Mouse (Mus musculus) CH12.LX (cell line): ENCODE results near the gene Ifitm5. TPM values are rescaled to one million over a fixed set of nuclear protein-coding genes. Genes with fewer than 3 reads are reported as not detected.

Experiments
- DNase-seq: peaks from one replicate; pipeline ENCODE4 v3.0.0-alpha.2; 2013; ENCODE audit errors: extremely low read depth
- H3K27ac ChIP-seq: 2 replicates; pipeline ENCODE4 v1.5.1; 2012; ENCODE audit warnings: low read depth, mild to moderate bottlenecking, control low read depth, moderate library complexity; ENCODE audit not compliant: insufficient read depth
- H3K27me3 ChIP-seq: replicated peaks from 2 replicates; pipeline ENCODE3; 2012; ENCODE audit warnings: inconsistent platforms
- H3K36me3 ChIP-seq, 2 experiments: replicated peaks in 1 of 2; 2 replicates each; pipeline versions ENCODE3 to v1.6.1; 2012; ENCODE audit warnings: inconsistent platforms in 1 of 2, low read length in 1 of 2, mild to moderate bottlenecking in 1 of 2, mixed read lengths in 1 of 2, moderate library complexity in 1 of 2; ENCODE audit not compliant: control insufficient read depth in 1 of 2, insufficient read depth in 1 of 2
- H3K4me1 ChIP-seq, 2 experiments: 2 replicates each; pipeline ENCODE4 v1.6.1; 2012; ENCODE audit warnings: inconsistent platforms in 1 of 2, moderate library complexity in 1 of 2; ENCODE audit not compliant: insufficient read depth in 2 of 2, control insufficient read depth in 1 of 2
- H3K4me2 ChIP-seq: 2 replicates; pipeline ENCODE4 v1.6.1; 2012; ENCODE audit warnings: low read depth, mild to moderate bottlenecking, control low read depth; ENCODE audit not compliant: poor library complexity, insufficient read depth, severe bottlenecking
- H3K4me3 ChIP-seq, 3 experiments: fragments of 150-350 bp in 1 of 3; sonication (generic) in 1 of 3; replicated peaks in 1 of 3; 2 replicates each; pipeline versions ENCODE3 to v1.5.1; 2011 to 2012; ENCODE audit warnings: low read depth in 2 of 3, low read length in 2 of 3, mild to moderate bottlenecking in 2 of 3, moderate library complexity in 2 of 3, control low read depth in 1 of 3, improper control_type of control experiment in 1 of 3, inconsistent platforms in 1 of 3, mixed read lengths in 1 of 3; ENCODE audit not compliant: poor library complexity in 1 of 3
- H3K79me2 ChIP-seq: replicated peaks from 2 replicates; pipeline ENCODE4 v1.6.1; 2012; ENCODE audit warnings: mild to moderate bottlenecking, moderate library complexity; ENCODE audit not compliant: control insufficient read depth, poor library complexity, insufficient read depth, severe bottlenecking; ENCODE audit errors: extremely low read depth
- H3K9ac ChIP-seq: 2 replicates; pipeline ENCODE4 v1.6.1; 2012; ENCODE audit warnings: low read depth, mild to moderate bottlenecking, control low read depth, moderate library complexity; ENCODE audit not compliant: insufficient read depth
- H3K9me3 ChIP-seq: replicated peaks from 2 replicates; pipeline ENCODE3; 2012; ENCODE audit warnings: low read length, inconsistent platforms, mixed read lengths
- BHLHE40 ChIP-seq: IDR thresholded peaks from 2 replicates; pipeline ENCODE4 v1.6.1; 2011; ENCODE audit warnings: mild to moderate bottlenecking, low read depth, low read length, improper control_type of control experiment
- CHD1 ChIP-seq: IDR thresholded peaks from 2 replicates; pipeline ENCODE4 v1.6.1; 2012; ENCODE audit warnings: low read depth, low read length, improper control_type of control experiment, inconsistent platforms
- CHD2 ChIP-seq: IDR thresholded peaks from 2 replicates; pipeline ENCODE4 v1.6.1; 2011; ENCODE audit warnings: low read length, improper control_type of control experiment
- ELF1 ChIP-seq: IDR thresholded peaks from 2 replicates; pipeline ENCODE4 v1.6.1; 2014; ENCODE audit warnings: low read depth, mild to moderate bottlenecking, inconsistent platforms, low read length, improper control_type of control experiment
- EP300 ChIP-seq: IDR thresholded peaks from 2 replicates; pipeline ENCODE4 v1.6.1; 2011; ENCODE audit warnings: low read length, improper control_type of control experiment
- ETS1 ChIP-seq: conservative IDR thresholded peaks from 2 replicates; pipeline ENCODE4 v1.6.1; 2012; ENCODE audit warnings: low read depth, mild to moderate bottlenecking, inconsistent platforms, low read length, improper control_type of control experiment, moderate library complexity
- JUN ChIP-seq: IDR thresholded peaks from 2 replicates; pipeline ENCODE4 v1.6.1; 2011; ENCODE audit warnings: low read depth, mild to moderate bottlenecking, low read length, improper control_type of control experiment, moderate library complexity; ENCODE audit not compliant: insufficient read depth
- KAT2A ChIP-seq: IDR thresholded peaks from 2 replicates; pipeline ENCODE4 v1.6.1; 2012; ENCODE audit warnings: low read length, improper control_type of control experiment, inconsistent platforms; ENCODE audit not compliant: insufficient replicate concordance
- PAX5 ChIP-seq: IDR thresholded peaks from 2 replicates; pipeline ENCODE4 v1.6.1; 2012; ENCODE audit warnings: low read length, inconsistent platforms, mixed read lengths
- POLR2A ChIP-seq: IDR thresholded peaks from 2 replicates; pipeline ENCODE4 v1.6.1; 2011; ENCODE audit warnings: low read depth, mild to moderate bottlenecking, improper control_type of control experiment, low read length
- RCOR1 ChIP-seq: conservative IDR thresholded peaks from 2 replicates; pipeline ENCODE4 v1.6.1; 2012; ENCODE audit warnings: low read depth, mild to moderate bottlenecking, inconsistent platforms, low read length, improper control_type of control experiment
- UBTF ChIP-seq: IDR thresholded peaks from 2 replicates; pipeline ENCODE4 v1.6.1; 2012; ENCODE audit warnings: low read depth, mild to moderate bottlenecking, inconsistent platforms, low read length, improper control_type of control experiment, moderate library complexity
- ZC3H11A ChIP-seq: IDR thresholded peaks from 2 replicates; pipeline ENCODE4 v1.6.1; 2012; ENCODE audit warnings: low read depth, mild to moderate bottlenecking, inconsistent platforms, low read length, improper control_type of control experiment
- ZKSCAN1 ChIP-seq: IDR thresholded peaks from 2 replicates; pipeline ENCODE4 v1.6.1; 2012; ENCODE audit warnings: low read depth, inconsistent platforms, low read length, improper control_type of control experiment, borderline replicate concordance
- ZMIZ1 ChIP-seq: IDR thresholded peaks from 2 replicates; pipeline ENCODE4 v1.6.1; 2012; ENCODE audit warnings: low read depth, mild to moderate bottlenecking, inconsistent platforms, low read length, improper control_type of control experiment
- ZNF384 ChIP-seq: IDR thresholded peaks from 2 replicates; pipeline ENCODE4 v1.6.1; 2012; ENCODE audit warnings: low read depth, low read length, improper control_type of control experiment, inconsistent platforms
- dilution Hi-C: fragments of 300-500 bp; cut with MboI; formaldehyde crosslinking; loops from 2 replicates; pipeline ENCODE4 v1.14.3; 2020; ENCODE audit warnings: low sequenced_read_pairs; ENCODE audit not compliant: extremely low pct_unique_long_range_greater_than_20kb, extremely low pct_ligation_motif_present
- in situ Hi-C: fragments of 300-500 bp; cut with MboI; formaldehyde crosslinking; loops from 3 replicates; pipeline ENCODE4 v1.14.3; 2019; ENCODE audit warnings: low sequenced_read_pairs, low pct_ligation_motif_present, low pct_unique_long_range_greater_than_20kb, mixed read lengths
- polyA plus RNA-seq: library from polyadenylated mRNA; unstranded; fragments of >175 nt; gene quantifications from 2 replicates; pipeline ENCODE4 v1.2.1, GENCODE M21; 2012; ENCODE audit warnings: low read depth; ENCODE audit not compliant: insufficient read length
- total RNA-seq, 2 experiments: library from RNA; depleted of rRNA; stranded (reverse); fragments of 300-350 nt in 1 of 2; fragments of >200 nt in 1 of 2; gene quantifications; 2 replicates each; pipeline ENCODE4 v1.2.3; 2012 to 2014

Gene Ifitm5
- total and polyA plus RNA-seq, 3 experiments: 0.68 to 0.71 TPM; not detected in 1

- H3K79me2 ChIP-seq: no peaks in the 10 kb centered on the region
- no peak overlapping the region for H3K27ac ChIP-seq
- in situ Hi-C loops: no loop called here
- TF ChIP-seq BHLHE40: no peak
- TF ChIP-seq JUN: no peak
- no peak for TF ChIP-seq ETS1
- no peak for TF ChIP-seq CHD1
- no peak for TF ChIP-seq ZKSCAN1
- no peak for TF ChIP-seq KAT2A
- no peak for TF ChIP-seq RCOR1
- no peak for TF ChIP-seq ZNF384
- TF ChIP-seq ELF1: no peak
- TF ChIP-seq CHD2: no peak
- TF ChIP-seq ZC3H11A: no peak
- no peak for TF ChIP-seq ZMIZ1
- TF ChIP-seq, all 38 proteins: peak for 0
- H3K4me2 ChIP-seq: no peak overlapping the region
- H3K9me3 ChIP-seq: peaks cover 2% of the 10 kb centered on the region
- peaks cover 19% of the 10 kb centered on the region for H3K27me3 ChIP-seq
- dilution Hi-C loops: no loop called here
- peaks cover 17 to 27% of the 10 kb centered on the region in 2 experiments for H3K4me1 ChIP-seq
- no peaks in the 10 kb centered on the region for H3K36me3 ChIP-seq
- H3K9ac ChIP-seq: no peak overlapping the region
- DNase-seq: no peak
- no peak overlapping the region for H3K4me3 ChIP-seq
Observed at GRCm38 (mm10) chr7:140919911-140920310, 30.2 kb downstream of the Ifitm5 start.

- no peak overlapping the region for H3K4me3 ChIP-seq
- TF ChIP-seq UBTF: no peak
- TF ChIP-seq EP300: no peak
- TF ChIP-seq ETS1: no peak
- TF ChIP-seq PAX5: no peak
- TF ChIP-seq BHLHE40: no peak
- no peak for TF ChIP-seq RCOR1
- TF ChIP-seq POLR2A: no peak
- TF ChIP-seq, all 38 proteins: peak for 0
- peaks cover 2% of the 10 kb centered on the region for H3K27me3 ChIP-seq
- H3K4me1 ChIP-seq: peaks cover 9 to 34% of the 10 kb centered on the region in 2 experiments
- no peak overlapping the region for H3K4me2 ChIP-seq
- in situ Hi-C loops: loop anchor here (5.0 kb wide), 1 partner anchor 33 kb away; no protein-coding TSS in a partner anchor
- H3K79me2 ChIP-seq: no peaks in the 10 kb centered on the region
- dilution Hi-C loops: no loop called here
- H3K9me3 ChIP-seq: no peaks in the 10 kb centered on the region
- no peak overlapping the region for H3K27ac ChIP-seq
- H3K36me3 ChIP-seq: no peaks in the 10 kb centered on the region
- no peak overlapping the region for H3K9ac ChIP-seq
- DNase-seq: no peak
Observed at GRCm38 (mm10) chr7:140914031-140914690, 35.9 kb downstream of the Ifitm5 start.
